Mouse (Mus musculus): Measurements from ENCODE around the gene C1qa. TPM values are rescaled to one million over a fixed set of nuclear protein-coding genes. Genes with fewer than 3 reads are reported as not detected.

C1qa gene
- total RNA-seq, 2 experiments from 2014 or later = 0.29 to 2.3 TPM

GRCm38 (mm10) chr4:136904767-136905539 is 6.3 kb upstream of the C1qa start:
- no peak for ATAC-seq (ENCODE audit: poor library complexity, severe bottlenecking)

- ATAC-seq (ENCODE audit: poor library complexity, severe bottlenecking) = no peak
Measured at GRCm38 (mm10) chr4:136899154-136899553, 551 bp upstream of the C1qa start.

DNA sequence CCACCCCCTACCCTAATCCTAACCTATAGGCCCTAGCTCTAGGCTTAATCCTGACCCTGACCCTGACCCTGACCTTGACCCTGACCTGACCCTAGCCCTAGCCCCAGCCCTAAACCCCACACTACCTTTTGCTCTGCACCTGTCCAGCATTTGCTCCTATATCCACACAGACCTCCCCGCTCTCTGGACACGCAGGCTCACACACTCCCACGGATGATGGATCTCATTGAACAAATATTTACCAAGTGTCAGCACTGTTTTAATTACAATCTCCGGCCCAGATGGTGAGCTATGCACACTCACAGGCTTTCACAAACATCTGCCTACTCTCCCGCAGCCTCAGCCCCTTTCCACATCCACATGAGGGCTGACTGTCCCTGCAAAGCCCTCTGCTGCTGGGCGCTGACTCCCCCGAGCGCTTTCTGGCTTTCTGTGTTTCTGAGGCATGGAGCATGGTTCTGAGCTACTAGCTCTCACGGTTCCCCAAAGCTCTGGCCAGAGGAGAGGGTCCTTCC is 462 bp downstream of the C1qa start:
- ATAC-seq (ENCODE audit: poor library complexity, severe bottlenecking) = no peak

GRCm38 (mm10) chr4:136896461-136896860 is 2.1 kb downstream of the C1qa start:
- ATAC-seq (ENCODE audit: poor library complexity, severe bottlenecking) = no peak

GRCm38 (mm10) chr4:136895861-136896260 is 2.7 kb downstream of the C1qa start:
- ATAC-seq (ENCODE audit: poor library complexity, severe bottlenecking) = no peak

DNA sequence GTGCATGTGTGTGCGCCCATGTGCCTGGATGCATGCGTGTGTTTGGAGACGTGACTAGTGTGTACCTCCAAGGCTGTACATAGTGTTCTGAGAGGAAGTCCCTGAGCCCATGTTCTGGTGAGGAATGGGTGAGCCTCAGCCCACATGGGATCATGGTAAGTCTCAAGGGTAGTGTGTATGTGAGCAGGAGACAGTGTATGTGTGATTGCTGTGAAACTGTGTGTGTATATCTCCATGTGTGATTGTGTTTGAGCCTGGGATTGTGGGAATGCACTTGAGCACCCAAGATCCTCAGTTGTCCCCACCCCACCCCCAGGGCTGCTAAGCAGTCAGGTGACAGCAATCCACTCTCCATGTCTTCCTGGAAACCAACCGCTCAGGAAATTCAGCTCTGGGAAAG is 3.8 kb downstream of the C1qa start:
- no peak for ATAC-seq (ENCODE audit: poor library complexity, severe bottlenecking)

DNA sequence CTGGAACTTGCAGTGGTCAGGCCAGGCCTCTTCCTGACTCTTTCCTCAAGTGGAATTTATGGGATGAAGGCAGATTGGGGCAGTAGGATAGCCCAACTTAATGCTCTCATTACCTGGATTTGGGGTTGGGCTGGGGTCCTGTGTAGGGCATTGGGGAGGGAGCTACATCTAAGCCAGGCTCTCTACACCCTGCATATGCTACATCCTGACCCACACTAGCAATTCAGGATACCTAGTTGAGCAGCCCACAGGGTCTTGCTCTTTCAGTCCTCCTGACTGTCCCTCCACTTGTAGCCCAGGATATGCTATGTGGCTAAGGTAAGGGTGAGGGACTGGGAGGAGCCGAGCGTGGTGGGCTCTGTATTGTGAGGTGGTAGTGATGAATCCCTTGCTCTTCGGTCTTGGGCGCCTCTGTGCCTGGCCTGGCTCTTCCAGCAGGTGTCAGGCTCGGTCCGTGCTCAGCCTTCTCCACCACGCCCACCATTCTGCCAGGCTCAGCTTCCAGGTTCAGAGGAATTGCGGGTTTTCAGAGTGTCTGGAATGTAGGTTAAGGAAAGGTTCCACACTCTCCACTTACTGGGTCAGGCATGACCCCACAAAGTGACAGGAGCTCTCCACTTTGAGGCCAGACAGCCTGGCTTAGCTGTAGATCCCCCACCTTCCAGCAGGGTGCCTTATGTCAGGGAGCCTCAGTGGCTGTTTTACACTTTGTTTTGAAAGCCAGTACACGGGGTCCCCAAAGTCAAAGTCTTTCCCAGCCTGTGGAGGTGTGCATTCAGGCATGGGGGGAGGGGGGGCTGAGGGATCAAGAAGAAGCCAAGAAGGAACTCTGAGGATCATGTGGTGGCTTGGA is 4.7 kb downstream of the C1qa start:
- ATAC-seq (ENCODE audit: poor library complexity, severe bottlenecking) = no peak

- peak; percentile 35 for ATAC-seq (ENCODE audit: poor library complexity, severe bottlenecking)
Measured at GRCm38 (mm10) chr4:136892811-136893210, 5.8 kb downstream of the C1qa start, which contains the start of gene C1qc. Gene C1qc, minus strand, starts transcription at chr4:136893065.

GRCm38 (mm10) chr4:136892371-136892770 is 6.2 kb downstream of the C1qa start:
- ATAC-seq (ENCODE audit: poor library complexity, severe bottlenecking) = no peak

DNA sequence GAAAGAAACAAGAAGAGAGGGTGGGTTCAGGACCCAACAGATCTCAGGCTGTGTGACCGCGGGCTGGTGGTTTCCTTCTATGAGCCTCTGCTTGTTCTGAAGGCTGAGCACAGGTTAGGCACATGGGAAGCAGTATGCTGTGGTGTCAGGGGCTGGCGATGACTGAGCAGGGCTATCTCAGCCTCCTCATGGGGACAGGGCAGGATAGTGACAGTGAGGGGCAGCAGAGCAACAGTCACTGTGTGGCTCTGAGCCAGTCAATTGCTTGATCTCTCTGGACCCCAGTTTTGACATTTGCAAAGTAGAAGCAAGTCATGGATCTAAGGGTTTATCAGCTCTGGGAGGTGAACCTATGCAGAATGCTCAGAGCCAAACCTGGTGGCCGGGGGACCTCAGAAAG is 7.5 kb downstream of the C1qa start:
- no peak for ATAC-seq (ENCODE audit: poor library complexity, severe bottlenecking)

- no peak for ATAC-seq (ENCODE audit: poor library complexity, severe bottlenecking)
Measured at GRCm38 (mm10) chr4:136889981-136890380, 8.6 kb downstream of the C1qa start.

GRCm38 (mm10) chr4:136887714-136888113 is 10.9 kb downstream of the C1qa start:
- ATAC-seq (ENCODE audit: poor library complexity, severe bottlenecking) = no peak

DNA sequence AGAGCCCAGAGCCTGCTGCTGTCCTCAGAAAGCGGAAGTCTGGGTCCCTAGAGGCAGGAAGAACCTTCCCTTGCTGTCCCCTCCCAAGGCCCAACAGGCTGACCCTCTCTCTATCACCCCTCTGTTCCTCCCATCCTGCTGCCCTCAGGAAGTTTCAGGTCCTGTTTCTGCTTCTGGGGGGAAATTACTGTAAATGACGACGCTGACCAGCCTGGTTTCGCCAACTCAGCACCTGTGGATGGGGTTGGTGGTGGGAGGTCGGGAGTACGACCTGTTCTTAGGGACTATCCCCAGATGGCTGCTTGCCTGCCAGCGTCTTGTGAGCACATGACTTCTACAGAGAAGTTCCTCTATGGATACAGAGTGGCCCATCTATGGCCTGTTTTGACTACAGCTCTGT is 12.5 kb downstream of the C1qa start, which contains the start of gene C1qb:
Gene C1qb (minus strand): TSS at position 87 of the 400 bp plus-strand sequence.
- ATAC-seq (ENCODE audit: poor library complexity, severe bottlenecking) = peak; percentile 21; the same call in 1 of the 2 replicates

DNA sequence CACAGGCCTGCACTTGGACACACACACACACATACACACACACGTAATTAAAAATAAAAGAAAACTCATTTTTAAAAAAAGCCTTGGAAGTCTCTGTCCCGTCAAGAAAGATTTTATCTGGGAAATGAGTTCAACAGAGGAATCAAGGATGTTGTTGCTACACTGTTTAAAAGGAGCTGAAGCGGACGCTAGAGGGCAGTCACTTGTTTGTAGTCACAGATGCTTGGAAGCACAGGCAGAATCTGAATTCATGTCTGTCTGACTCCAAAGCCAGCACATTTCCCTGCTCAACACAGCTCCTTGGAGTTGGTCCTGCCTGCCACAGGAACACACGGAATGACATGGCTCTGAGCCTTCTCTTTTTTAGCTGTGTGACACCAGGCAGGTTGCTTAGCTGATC is 20.0 kb downstream of the C1qa start:
- no peak for ATAC-seq (ENCODE audit: poor library complexity, severe bottlenecking)

DNA sequence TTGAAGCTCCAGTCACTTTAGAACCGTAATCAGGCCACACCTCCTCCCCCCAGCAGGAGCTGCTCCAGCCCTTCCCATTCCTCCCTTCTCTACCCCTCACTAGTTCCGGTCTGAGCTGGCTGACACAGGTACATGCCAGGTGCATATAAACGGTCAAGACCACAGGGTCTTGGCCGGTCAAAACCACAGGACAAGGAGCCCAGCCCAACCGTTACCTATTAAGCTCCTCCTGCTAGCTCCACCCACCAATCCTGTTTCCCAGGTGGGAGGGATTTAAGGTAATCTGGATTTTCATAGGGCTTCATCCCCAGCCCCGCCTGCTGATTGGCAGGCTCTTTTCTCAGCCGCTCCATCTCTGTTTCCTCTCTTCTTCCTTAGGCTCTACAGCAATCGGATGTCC is 20.4 kb downstream of the C1qa start:
- ATAC-seq (ENCODE audit: poor library complexity, severe bottlenecking) = no peak

DNA sequence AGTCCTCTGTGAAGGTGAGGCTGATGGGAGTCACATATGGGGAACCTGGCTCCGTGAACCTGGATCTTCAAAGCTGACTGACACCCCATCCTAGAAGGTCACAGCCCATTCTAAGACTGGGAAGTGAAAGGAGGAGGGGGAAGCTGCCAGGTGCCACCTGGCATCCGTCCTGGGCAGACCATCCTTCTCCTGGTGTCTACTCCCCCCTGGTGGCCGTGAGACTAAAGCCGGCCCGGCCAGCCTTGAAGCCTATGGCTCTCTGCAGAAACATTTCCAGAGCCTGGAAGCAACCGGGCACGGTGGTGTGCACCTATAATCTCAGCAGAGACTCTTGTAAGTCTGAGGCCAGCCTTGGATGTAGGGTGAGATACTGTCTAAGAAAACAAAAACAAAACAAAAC is 21.6 kb downstream of the C1qa start:
- ATAC-seq (ENCODE audit: poor library complexity, severe bottlenecking) = no peak

- no peak for ATAC-seq (ENCODE audit: poor library complexity, severe bottlenecking)
Measured at GRCm38 (mm10) chr4:136875012-136875411, 23.6 kb downstream of the C1qa start.

- no peak for ATAC-seq (ENCODE audit: poor library complexity, severe bottlenecking)
Measured at GRCm38 (mm10) chr4:136868371-136868770, 30.2 kb downstream of the C1qa start.

DNA sequence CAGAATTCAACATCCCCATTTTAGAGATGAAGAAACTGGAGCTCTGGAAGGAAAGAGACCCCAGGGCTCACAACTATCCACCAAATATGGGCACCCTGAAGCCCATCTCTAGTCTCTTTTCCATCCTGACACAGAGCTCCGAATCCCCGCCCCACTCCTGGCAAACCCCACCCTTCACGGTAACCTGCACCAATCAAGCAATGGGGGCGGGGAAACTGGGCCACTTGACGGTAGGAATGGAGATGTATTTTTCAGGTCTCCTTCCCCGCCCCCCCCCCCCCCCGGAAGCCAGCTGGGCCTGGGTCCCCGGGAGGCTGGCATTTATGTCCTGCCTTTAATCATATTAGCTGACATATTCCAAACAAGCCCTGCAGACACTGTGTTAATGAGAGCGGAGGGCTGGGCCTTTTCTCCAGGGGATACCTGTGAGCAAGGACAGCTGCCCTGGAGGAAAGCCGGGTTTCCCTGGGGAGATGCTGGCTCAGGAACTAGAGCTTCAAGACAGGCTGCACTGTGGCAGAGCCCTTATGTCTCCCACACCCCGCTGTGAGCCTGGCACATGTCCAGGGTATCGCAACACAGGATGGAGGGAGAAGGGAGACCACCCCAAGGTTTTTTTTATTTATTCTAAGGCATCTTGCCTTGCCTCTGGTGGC is 30.8 kb downstream of the C1qa start:
- ATAC-seq (ENCODE audit: poor library complexity, severe bottlenecking) = no peak

GRCm38 (mm10) chr4:136865531-136865930 is 33.1 kb downstream of the C1qa start:
- no peak for ATAC-seq (ENCODE audit: poor library complexity, severe bottlenecking)

Measured in megakaryocyte, adult 5-6 weeks (primary cell).